Mouse (Mus musculus): ENCODE measurements around the gene Fibcd1.

DNA sequence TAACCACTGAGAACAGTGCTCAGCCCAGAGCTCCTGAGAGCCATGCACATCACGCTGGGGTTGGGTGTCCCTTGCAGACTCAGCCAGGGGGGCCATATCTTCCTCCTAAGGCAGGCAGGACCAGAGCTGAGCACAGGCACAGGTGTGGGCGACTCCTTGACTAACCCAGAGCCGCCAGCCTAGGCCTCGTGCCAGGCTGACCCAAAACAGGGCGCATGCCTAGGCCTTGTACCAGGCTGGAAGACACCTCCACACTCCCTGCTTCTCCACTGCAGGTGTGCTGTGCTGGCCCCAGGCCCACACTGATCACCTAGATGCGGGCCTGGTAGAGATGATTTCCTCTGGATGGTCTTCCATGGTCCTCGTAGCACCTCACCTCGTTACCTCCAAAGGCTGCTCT, 43.0 kb downstream of the Fibcd1 start:
- TF ChIP-seq CTCF (IDR thresholded peaks at IDR 0.05; ENCODE audit: borderline replicate concordance, control insufficient read depth, extremely low read depth, insufficient read depth, low read length, poor library complexity) (no peak), POLR2A (IDR thresholded peaks at IDR 0.05; ENCODE audit: control insufficient read depth, extremely low read depth, insufficient read depth, low read length, poor library complexity) (no peak)
